ENCODE assay signal across 8 mouse cellular contexts in the genomic region with DNA sequence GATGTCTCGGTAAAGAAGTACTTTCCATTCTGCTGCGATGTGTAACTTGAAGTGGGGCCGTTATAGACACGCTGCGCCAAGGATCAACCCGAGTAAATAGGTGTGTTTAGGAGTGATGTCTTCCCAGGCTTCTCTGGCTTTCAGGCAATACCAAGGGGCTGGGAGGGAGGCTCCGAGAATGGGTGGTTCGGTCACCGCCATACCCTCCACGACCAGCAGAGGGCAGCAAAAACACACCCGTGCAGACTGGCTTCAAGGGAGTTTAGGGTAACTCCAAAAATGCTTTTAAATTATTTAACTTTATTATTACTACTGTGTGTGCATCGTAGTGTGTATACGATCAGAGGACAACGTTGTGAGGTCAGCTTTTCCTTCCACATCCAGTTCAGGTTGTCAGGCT. TPM values are rescaled to one million over a fixed set of nuclear protein-coding genes. Genes with fewer than 3 reads are reported as not detected.
A peak's percentile ranks its signal among the peaks of the same experiment; 100 is the strongest.
DNase-seq lines count a peak whose midpoint lies in the region; ATAC-seq and TF ChIP-seq lines count a peak whose summit lies in the region.

No protein-coding gene starts in this region.

- H3K36me3 ChIP-seq in liver, embryonic 14.5 days (replicated peaks; ENCODE audit: control insufficient read depth, insufficient read depth, low read depth) = no peaks in the 10 kb centered on the region; the same call in 1 of the 2 replicates
- H3K36me3 ChIP-seq in neural tube, embryonic 14.5 days (ENCODE audit: control insufficient read depth, insufficient read depth, low read length) = no peaks in the 10 kb centered on the region

- peaks cover 18 to 27% of the 10 kb centered on the region in 2 experiments for H3K4me1 ChIP-seq in liver, embryonic 14.5 days (replicated peaks; ENCODE audit: control insufficient read depth in 2 of 2, insufficient read depth in 2 of 2, low read length in 1 of 2)
- H3K4me1 ChIP-seq in neural tube, embryonic 14.5 days (ENCODE audit: control insufficient read depth, insufficient read depth, low read length) = no peaks in the 10 kb centered on the region

- ATAC-seq in activated CD4-positive, CD25-positive, alpha-beta regulatory T cell, adult 4 months = peak; percentile 83
- no peak for ATAC-seq in liver, embryonic 14.5 days (ENCODE audit: insufficient read depth)
- ATAC-seq in neural tube, embryonic 14.5 days (ENCODE audit: low read depth) = peak; percentile 33; the same call in 1 of the 2 replicates

- no peak overlapping the region for H3K4me2 ChIP-seq in liver, embryonic 14.5 days (ENCODE audit: low read depth)
- 0 out of 2 replicates have a peak overlapping the region, but pooled peaks have one; percentile 15 for H3K4me2 ChIP-seq in neural tube, embryonic 14.5 days (ENCODE audit: low read depth, low read length)

- no peaks in the 10 kb centered on the region for H3K9me3 ChIP-seq in liver, embryonic 14.5 days (ENCODE audit: control insufficient read depth, low read length)
- H3K9me3 ChIP-seq in neural tube, embryonic 14.5 days (ENCODE audit: control insufficient read depth, low read length) = no peaks in the 10 kb centered on the region

- no peak overlapping the region for H3K4me3 ChIP-seq in liver, embryonic 14.5 days (ENCODE audit: insufficient read depth in 1 of 2, low read depth in 2 of 2, low read length in 2 of 2)
- no peak overlapping the region for H3K4me3 ChIP-seq in neural tube, embryonic 14.5 days (ENCODE audit: low read depth, low read length)

- intact Hi-C loops in gastrocnemius, postnatal 14 days (cut with DNase I; ENCODE audit: low total_unique reads) = no loop called here

- no peak for TF ChIP-seq EP300 in liver, embryonic 14.5 days (IDR thresholded peaks at IDR 0.05; ENCODE audit: low read depth)

- TF ChIP-seq CTCF in liver, embryonic 14.5 days (IDR thresholded peaks at IDR 0.05; ENCODE audit: low read depth) = peak; percentile 99

- H3K27ac ChIP-seq in liver, embryonic 14.5 days = no peak overlapping the region
- no peak overlapping the region for H3K27ac ChIP-seq in neural tube, embryonic 14.5 days (ENCODE audit: low read depth, low read length)

- WGBS in liver, embryonic 14.5 days (ENCODE audit: insufficient replicate concordance) = 10% methylated on average over 14 of the region's 14 CpGs
- 6% methylated on average over 14 of the region's 14 CpGs for WGBS in neural tube, embryonic 14.5 days

- H3K27me3 ChIP-seq in liver, embryonic 14.5 days (ENCODE audit: control insufficient read depth, insufficient read depth, low read length) = no peaks in the 10 kb centered on the region
- no peaks in the 10 kb centered on the region for H3K27me3 ChIP-seq in neural tube, embryonic 14.5 days (ENCODE audit: control insufficient read depth, insufficient read depth, low read length)

- no peak overlapping the region for H3K9ac ChIP-seq in liver, embryonic 14.5 days (replicated peaks)
- H3K9ac ChIP-seq in neural tube, embryonic 14.5 days (replicated peaks; ENCODE audit: low read depth, low read length) = no peak overlapping the region

- peak; percentile 77 for DNase-seq in A20 (ENCODE audit: low read depth, low spot score)
- DNase-seq in cerebellum, postnatal 4 days (ENCODE audit: low spot score in 2 of 2) = peak; percentile 86 to 93
- DNase-seq in gastrocnemius, postnatal 14 days = peak; percentile 82
- DNase-seq in kidney, postnatal 14 days = peak; percentile 88
- DNase-seq in liver, embryonic 14.5 days (ENCODE audit: low read depth in 3 of 3, low spot score in 3 of 3) = peak in 1 of 3 experiments; percentile 51
- peak; percentile 67 for DNase-seq in testis, postnatal 14 days (ENCODE audit: low spot score)

RNA-seq across cellular contexts. Expression of a gene that starts 24.7 kb away (rescaled TPM):
- polyA plus RNA-seq in activated CD4-positive, CD25-positive, alpha-beta regulatory T cell, adult 4 months (2017; shearing (Covaris generic)) = 100 to 1,000 TPM; 109 to 123 TPM
- 10 to 100 TPM; 54.3 to 58.5 TPM for total RNA-seq in gastrocnemius, postnatal 14 days (2021)
- polyA plus RNA-seq in liver, embryonic 14.5 days (2012; rRNA removed) = 7.5 and 17.0 TPM in 2 replicates
- polyA plus RNA-seq in liver, embryonic 14.5 days (2014; fragmentation: Nextera tagmentation; extraction: Ambion mirVana) = 71.9 and 74.3 TPM in 2 replicates
- 53.0 and 69.3 TPM in 2 replicates for polyA plus RNA-seq in neural tube, embryonic 14.5 days (2014; fragmentation: Nextera tagmentation; extraction: Ambion mirVana)
